Mouse (Mus musculus) granulocyte monocyte progenitor cell, adult 5-6 weeks (primary cell): Measurements from ENCODE around the gene Gm4302. TPM values are rescaled to one million over a fixed set of nuclear protein-coding genes. Genes with fewer than 3 reads are reported as not detected.
"Not testable (repeated sequence)": the region's sequence is repeated elsewhere in the genome, so short reads cannot be mapped to it uniquely, and the experiment has no call there.

Experiments used
- ATAC-seq: replicated peaks from 2 replicates; pipeline ENCODE4 v1.8.0; 2016; ENCODE audit warnings: mild to moderate bottlenecking, moderate TSS enrichment, inconsistent platforms; ENCODE audit not compliant: poor library complexity, severe bottlenecking
- total RNA-seq, 2 experiments: library from RNA; stranded (forward) in 1 of 2; stranded (reverse) in 1 of 2; fragments of 200-712, 200-1000 nt in 1 of 2; fragments of >200 nt in 1 of 2; fragmentation: Nextera tagmentation in 1 of 2; gene quantifications; 2 replicates each; pipeline ENCODE4 v1.2.3; 2014 to 2017

The Gm4302 gene
- total RNA-seq (2014; fragmentation: Nextera tagmentation) (not detected in 2 replicates), total RNA-seq (2017) (not detected in 2 replicates)

- not testable (repeated sequence) for ATAC-seq
These were observed at the start of gene Gm4302 for GRCm38 (mm10) chr10:100340536-100340935. Gm4302 (plus strand) TSS chr10:100340836.

- ATAC-seq, result no peak
These were observed 44.5 kb upstream of the Gm4302 start for GRCm38 (mm10) chr10:100296105-100296504.

- ATAC-seq, result not testable (repeated sequence)
These were observed 40.5 kb upstream of the Gm4302 start for GRCm38 (mm10) chr10:100300106-100300505.

- ATAC-seq, result not testable (repeated sequence)
These were observed 5.3 kb upstream of the Gm4302 start, which contains the start of gene Gm4301 for GRCm38 (mm10) chr10:100335376-100335775. Gm4301 (plus strand) TSS chr10:100335676.

- not testable (repeated sequence) for ATAC-seq
These were observed 5.0 kb downstream of the Gm4302 start, which contains the start of gene Gm4303 for GRCm38 (mm10) chr10:100345672-100346071. Gm4303 (plus strand) TSS chr10:100345972.

GRCm38 (mm10) chr10:100350793-100351192 lies 10.2 kb downstream of the Gm4302 start, which contains the start of gene Gm4305:
Gm4305 (plus strand) TSS chr10:100351093.
- not testable (repeated sequence) for ATAC-seq

- not testable (repeated sequence) for ATAC-seq
These were observed 16.2 kb downstream of the Gm4302 start for GRCm38 (mm10) chr10:100356841-100357240.

GRCm38 (mm10) chr10:100361038-100361437 lies 20.4 kb downstream of the Gm4302 start, which contains the start of gene Gm4307:
Gm4307 (plus strand) TSS chr10:100361338.
- not testable (repeated sequence) for ATAC-seq

- not testable (repeated sequence) for ATAC-seq
These were observed 41.8 kb downstream of the Gm4302 start, which contains the start of gene Gm4312 for GRCm38 (mm10) chr10:100382460-100382859. Gm4312 (minus strand) TSS chr10:100382560.

Other genes starting within 250 kb of the Gm4302 start
- not detected in 2 replicates for gene Gm4301, start 5.2 kb upstream of the Gm4302 start, total RNA-seq (2014; fragmentation: Nextera tagmentation)
- not detected in 2 replicates for gene Gm4301, start 5.2 kb upstream of the Gm4302 start, total RNA-seq (2017)
- not detected in 2 replicates for gene Gm4303, start 5.1 kb downstream of the Gm4302 start, total RNA-seq (2014; fragmentation: Nextera tagmentation)
- not detected in 2 replicates for gene Gm4303, start 5.1 kb downstream of the Gm4302 start, total RNA-seq (2017)
- not detected in 2 replicates for gene Gm4305, start 10.3 kb downstream of the Gm4302 start, total RNA-seq (2014; fragmentation: Nextera tagmentation)
- not detected in 2 replicates for gene Gm4305, start 10.3 kb downstream of the Gm4302 start, total RNA-seq (2017)
- not detected in 2 replicates for gene Gm4307, start 20.5 kb downstream of the Gm4302 start, total RNA-seq (2014; fragmentation: Nextera tagmentation)
- gene Gm4307, start 20.5 kb downstream of the Gm4302 start, total RNA-seq (2017), result not detected in 2 replicates
- gene Gm4312, start 41.7 kb downstream of the Gm4302 start, total RNA-seq (2014; fragmentation: Nextera tagmentation), result not detected in 2 replicates
- gene Gm4312, start 41.7 kb downstream of the Gm4302 start, total RNA-seq (2017), result not detected in 2 replicates
- gene Tmtc3, start 146.5 kb downstream of the Gm4302 start, total RNA-seq (2014; fragmentation: Nextera tagmentation), result 10.6 and 15.8 TPM in 2 replicates
- 7.8 and 8.0 TPM in 2 replicates for gene Tmtc3, start 146.5 kb downstream of the Gm4302 start, total RNA-seq (2017)
- gene Cep290, start 146.7 kb downstream of the Gm4302 start, total RNA-seq (2014; fragmentation: Nextera tagmentation), result 16.8 and 22.8 TPM in 2 replicates
- 12.6 and 22.3 TPM in 2 replicates for gene Cep290, start 146.7 kb downstream of the Gm4302 start, total RNA-seq (2017)
- gene 4930430F08Rik, start 249.6 kb downstream of the Gm4302 start, total RNA-seq (2014; fragmentation: Nextera tagmentation), result 8.7 and 9.5 TPM in 2 replicates
- 9.4 and 16.4 TPM in 2 replicates for gene 4930430F08Rik, start 249.6 kb downstream of the Gm4302 start, total RNA-seq (2017)
- gene 1700017N19Rik, start 249.6 kb downstream of the Gm4302 start, total RNA-seq (2014; fragmentation: Nextera tagmentation), result not detected in 2 replicates
- gene 1700017N19Rik, start 249.6 kb downstream of the Gm4302 start, total RNA-seq (2017), result not detected in 2 replicates